Mouse (Mus musculus): ENCODE measurements around the gene Stk11. TPM values are rescaled to one million over a fixed set of nuclear protein-coding genes. Genes with fewer than 3 reads are reported as not detected.
A peak's percentile ranks its signal among the peaks of the same experiment; 100 is the strongest.

Gene Stk11
- polyA plus RNA-seq, 1 experiment from 2014 or later: 13.8 TPM

DNA sequence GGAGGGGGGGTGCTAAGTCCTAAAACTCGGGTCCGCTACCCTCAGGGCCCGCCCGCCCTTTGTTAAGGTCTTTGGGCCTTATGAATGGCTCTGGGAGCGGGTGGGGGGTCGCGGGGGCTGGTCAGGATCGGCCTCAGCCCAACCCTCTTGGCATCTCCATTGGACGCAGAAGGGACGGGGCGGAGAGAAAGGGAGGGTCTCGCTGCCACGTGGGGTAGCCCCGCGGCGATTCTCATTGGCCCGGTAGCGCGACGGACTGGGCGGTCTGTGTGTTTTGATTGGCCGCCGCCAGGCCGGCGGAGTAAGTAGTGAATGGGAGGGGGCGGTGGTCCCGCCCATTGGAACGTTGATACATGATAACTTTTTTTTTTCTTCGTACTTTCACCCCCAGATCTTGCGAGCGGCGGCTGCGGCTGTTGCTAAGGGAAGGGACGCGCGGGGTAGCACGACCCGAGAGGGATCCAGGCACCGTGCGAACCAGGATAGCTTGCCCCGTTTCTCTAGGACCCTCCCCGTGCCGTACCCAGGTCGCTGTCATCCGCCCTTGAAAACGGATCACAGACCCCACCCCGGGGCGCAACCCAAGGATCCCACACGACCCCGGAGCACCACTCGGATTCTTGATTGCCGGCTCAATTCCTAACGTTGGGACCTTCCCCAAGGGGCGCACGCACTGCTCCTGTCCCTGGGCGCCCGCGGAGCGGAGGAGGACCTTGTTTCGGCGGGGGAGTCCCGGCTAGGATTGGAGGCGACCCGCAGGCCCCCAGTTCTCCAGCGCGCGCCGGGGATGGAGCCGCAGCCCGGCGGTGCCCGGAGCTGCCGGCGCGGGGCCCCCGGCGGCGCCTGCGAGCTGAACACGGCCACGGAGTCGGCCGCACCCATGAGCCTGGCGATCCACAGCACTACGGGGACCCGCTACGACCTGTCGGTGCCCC lies 34.0 kb downstream of the Stk11 start:
- Histone ChIP-seq H3K27me3 (ENCODE audit: control insufficient read depth, insufficient read depth, low read length) (no peaks in the 10 kb centered on the region), H3K9me3 (replicated peaks; ENCODE audit: control insufficient read depth, low read length) (no peaks in the 10 kb centered on the region), H3K36me3 (ENCODE audit: control insufficient read depth, insufficient read depth) (peaks cover 41% of the 10 kb centered on the region), H3K27ac (ENCODE audit: low read length) (peak overlapping the region; percentile 100), H3K4me1 (ENCODE audit: control insufficient read depth, insufficient read depth, low read length) (peaks cover 57% of the 10 kb centered on the region), H3K9ac (ENCODE audit: low read length) (peak overlapping the region; percentile 99), H3K4me3 (ENCODE audit: low read length) (peak overlapping the region; percentile 92), H3K4me2 (ENCODE audit: low read depth, low read length) (peak overlapping the region; percentile 91)
- WGBS: under 1% methylated on average over 84 of the region's 88 CpGs
- ATAC-seq (replicated peaks; ENCODE audit: extremely low read depth, insufficient read depth, low FRiP score): peak; percentile 79

GRCm38 (mm10) chr10:80150226-80151210 lies 34.9 kb downstream of the Stk11 start:
- under 1% methylated on average over 58 of the region's 71 CpGs for WGBS
- peaks cover 43% of the 10 kb centered on the region for H3K36me3 ChIP-seq (ENCODE audit: control insufficient read depth, insufficient read depth)

GRCm38 (mm10) chr10:80151211-80152034 lies 35.8 kb downstream of the Stk11 start:
- under 1% methylated on average over 26 of the region's 26 CpGs for WGBS
- H3K36me3 ChIP-seq (ENCODE audit: control insufficient read depth, insufficient read depth): peaks cover 44% of the 10 kb centered on the region
- peak overlapping the region; percentile 99 for H3K9ac ChIP-seq (ENCODE audit: low read length)
- H3K9me3 ChIP-seq (replicated peaks; ENCODE audit: control insufficient read depth, low read length): no peaks in the 10 kb centered on the region
- ATAC-seq (replicated peaks; ENCODE audit: extremely low read depth, insufficient read depth, low FRiP score): no peak
- no peaks in the 10 kb centered on the region for H3K27me3 ChIP-seq (ENCODE audit: control insufficient read depth, insufficient read depth, low read length)
- peak overlapping the region; percentile 98 for H3K27ac ChIP-seq (ENCODE audit: low read length)
- peak overlapping the region; percentile 92 for H3K4me3 ChIP-seq (ENCODE audit: low read length)
- H3K4me1 ChIP-seq (ENCODE audit: control insufficient read depth, insufficient read depth, low read length): peaks cover 58% of the 10 kb centered on the region
- peak overlapping the region; percentile 91 for H3K4me2 ChIP-seq (ENCODE audit: low read depth, low read length)

More at GRCm38 (mm10) chr10:80150226-80151210, 34.9 kb downstream of the Stk11 start:
- Histone ChIP-seq H3K4me1 (ENCODE audit: control insufficient read depth, insufficient read depth, low read length) (peaks cover 64% of the 10 kb centered on the region), H3K4me2 (ENCODE audit: low read depth, low read length) (peak overlapping the region; percentile 91), H3K27ac (ENCODE audit: low read length) (peak overlapping the region; percentile 98), H3K9me3 (replicated peaks; ENCODE audit: control insufficient read depth, low read length) (no peaks in the 10 kb centered on the region), H3K27me3 (ENCODE audit: control insufficient read depth, insufficient read depth, low read length) (no peaks in the 10 kb centered on the region), H3K4me3 (ENCODE audit: low read length) (peak overlapping the region; percentile 92), H3K9ac (ENCODE audit: low read length) (peak overlapping the region; percentile 99)
- no peak for ATAC-seq (replicated peaks; ENCODE audit: extremely low read depth, insufficient read depth, low FRiP score)

DNA sequence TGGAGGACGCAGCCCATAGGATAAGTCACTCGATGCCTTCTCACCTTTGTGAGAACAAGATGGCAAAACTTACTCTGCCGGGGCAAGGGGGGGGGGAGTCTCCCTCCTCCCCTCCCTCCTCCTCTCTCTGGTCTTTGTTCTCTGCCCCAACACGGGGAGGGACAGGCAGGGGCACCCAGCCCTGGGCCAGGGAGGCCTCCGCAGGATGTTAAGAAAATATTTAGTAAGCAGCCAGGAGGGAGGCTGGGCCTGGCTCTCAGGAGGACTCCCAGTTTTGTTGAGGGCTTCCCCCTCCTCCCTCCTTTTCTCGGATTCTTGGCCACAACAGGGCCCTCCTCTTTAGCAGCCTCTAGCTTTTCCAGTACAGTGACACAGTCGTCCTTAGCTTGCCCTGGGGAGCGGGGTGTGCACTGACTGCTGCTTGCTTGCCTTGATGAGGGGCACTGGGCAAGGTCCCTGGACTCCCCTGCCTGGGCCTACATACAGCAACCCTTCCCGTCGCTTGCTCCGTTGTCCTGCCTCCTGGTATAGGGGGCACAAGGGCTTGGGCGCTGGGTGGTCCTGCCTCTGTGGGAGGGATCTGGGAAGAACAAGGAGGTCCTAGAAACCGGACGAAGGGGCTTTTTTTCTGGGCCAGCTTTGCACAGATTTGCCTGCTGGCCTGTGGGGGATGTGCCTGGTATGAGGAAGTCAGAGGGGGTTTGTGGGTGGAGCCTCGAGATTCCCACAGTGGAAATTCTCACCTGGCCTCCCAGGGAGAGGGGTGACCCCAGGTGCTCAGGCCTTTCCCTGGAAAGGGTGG lies 36.7 kb downstream of the Stk11 start:
- Histone ChIP-seq H3K9ac (ENCODE audit: low read length) (peak overlapping the region; percentile 99), H3K27ac (ENCODE audit: low read length) (peak overlapping the region; percentile 98), H3K27me3 (ENCODE audit: control insufficient read depth, insufficient read depth, low read length) (no peaks in the 10 kb centered on the region), H3K4me1 (ENCODE audit: control insufficient read depth, insufficient read depth, low read length) (peaks cover 58% of the 10 kb centered on the region), H3K36me3 (ENCODE audit: control insufficient read depth, insufficient read depth) (peaks cover 51% of the 10 kb centered on the region), H3K4me3 (ENCODE audit: low read length) (peak overlapping the region; percentile 92), H3K9me3 (replicated peaks; ENCODE audit: control insufficient read depth, low read length) (no peaks in the 10 kb centered on the region), H3K4me2 (ENCODE audit: low read depth, low read length) (peak overlapping the region; percentile 91)
- WGBS: 6% methylated on average over 15 of the region's 15 CpGs
- ATAC-seq (replicated peaks; ENCODE audit: extremely low read depth, insufficient read depth, low FRiP score): no peak

DNA sequence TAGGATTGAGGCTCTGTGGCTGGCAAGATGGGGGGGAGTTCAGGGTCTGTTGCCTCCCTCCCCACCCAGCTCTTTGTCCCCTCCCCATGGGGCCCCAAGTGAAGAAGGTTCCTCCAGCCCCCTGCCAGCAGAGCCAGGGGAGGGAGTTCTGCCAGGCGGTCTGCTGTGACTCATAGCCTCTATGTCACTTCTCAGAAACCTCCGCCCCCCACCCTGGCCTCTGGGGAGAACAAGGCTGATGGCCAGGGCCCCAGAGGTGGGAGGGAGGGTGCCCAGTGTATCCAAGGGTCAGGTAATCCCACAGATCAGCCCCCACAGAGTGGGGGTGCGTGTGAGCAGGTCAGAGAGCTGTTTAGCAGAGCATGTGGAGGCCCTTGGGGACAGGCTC lies 37.3 kb downstream of the Stk11 start:
- Histone ChIP-seq H3K4me1 (ENCODE audit: control insufficient read depth, insufficient read depth, low read length) (peaks cover 57% of the 10 kb centered on the region), H3K27ac (ENCODE audit: low read length) (peak overlapping the region; percentile 98), H3K4me3 (ENCODE audit: low read length) (peak overlapping the region; percentile 92), H3K9me3 (replicated peaks; ENCODE audit: control insufficient read depth, low read length) (no peaks in the 10 kb centered on the region), H3K36me3 (ENCODE audit: control insufficient read depth, insufficient read depth) (peaks cover 54% of the 10 kb centered on the region), H3K27me3 (ENCODE audit: control insufficient read depth, insufficient read depth, low read length) (no peaks in the 10 kb centered on the region), H3K4me2 (ENCODE audit: low read depth, low read length) (peak overlapping the region; percentile 91), H3K9ac (ENCODE audit: low read length) (peak overlapping the region; percentile 99)
- ATAC-seq (replicated peaks; ENCODE audit: extremely low read depth, insufficient read depth, low FRiP score): no peak
- WGBS: 17% methylated on average over 3 of the region's 3 CpGs

- 88% methylated on average over 19 of the region's 19 CpGs for WGBS
- Histone ChIP-seq H3K4me2 (ENCODE audit: low read depth, low read length) (no peak overlapping the region), H3K27me3 (ENCODE audit: control insufficient read depth, insufficient read depth, low read length) (no peaks in the 10 kb centered on the region), H3K27ac (ENCODE audit: low read length) (0 out of 2 replicates have a peak overlapping the region, but pooled peaks have one; percentile 23), H3K4me3 (ENCODE audit: low read length) (no peak overlapping the region), H3K9me3 (replicated peaks; ENCODE audit: control insufficient read depth, low read length) (no peaks in the 10 kb centered on the region), H3K36me3 (ENCODE audit: control insufficient read depth, insufficient read depth) (peaks cover 54% of the 10 kb centered on the region), H3K9ac (ENCODE audit: low read length) (no peak overlapping the region), H3K4me1 (ENCODE audit: control insufficient read depth, insufficient read depth, low read length) (peaks cover 64% of the 10 kb centered on the region)
- no peak for ATAC-seq (replicated peaks; ENCODE audit: extremely low read depth, insufficient read depth, low FRiP score)
Measured at GRCm38 (mm10) chr10:80153713-80154112, 38.1 kb downstream of the Stk11 start.

GRCm38 (mm10) chr10:80154384-80154783 lies 38.8 kb downstream of the Stk11 start:
- WGBS: 80% methylated on average over 7 of the region's 7 CpGs
- Histone ChIP-seq H3K4me3 (ENCODE audit: low read length) (no peak overlapping the region), H3K9me3 (replicated peaks; ENCODE audit: control insufficient read depth, low read length) (no peaks in the 10 kb centered on the region), H3K9ac (ENCODE audit: low read length) (no peak overlapping the region), H3K36me3 (ENCODE audit: control insufficient read depth, insufficient read depth) (peaks cover 54% of the 10 kb centered on the region), H3K27ac (ENCODE audit: low read length) (no peak overlapping the region), H3K4me1 (ENCODE audit: control insufficient read depth, insufficient read depth, low read length) (peaks cover 71% of the 10 kb centered on the region), H3K27me3 (ENCODE audit: control insufficient read depth, insufficient read depth, low read length) (no peaks in the 10 kb centered on the region), H3K4me2 (ENCODE audit: low read depth, low read length) (no peak overlapping the region)
- ATAC-seq (replicated peaks; ENCODE audit: extremely low read depth, insufficient read depth, low FRiP score): no peak
